In genomic region chr11:5541230-5541798, GRCm38 (mm10) we compare ENCODE assay signal across 9 mouse cellular contexts. TPM values are rescaled to one million over a fixed set of nuclear protein-coding genes. Genes with fewer than 3 reads are reported as not detected.
DNase-seq lines count a peak whose midpoint lies in the region; ATAC-seq and TF ChIP-seq lines count a peak whose summit lies in the region.
"Had no signal": no experiment of that assay in that cellular context is flagged by ENCODE, and none has a peak within 500 bp of the region (broad histone marks: within the 10 kb centered on the region; RNA-seq: fewer than 3 reads in every experiment).

No protein-coding gene starts in this region.

- H3K4me3 ChIP-seq in lung, adult 2 months (replicated peaks; ENCODE audit: extremely low read depth, low read depth, low read length): peak overlapping the region; percentile 96
- peak overlapping the region; percentile 94 for H3K4me3 ChIP-seq in forebrain, embryonic 15.5 days
- peak overlapping the region; percentile 65 for H3K4me3 ChIP-seq in macrophage (ENCODE audit: inconsistent target)

- POLR2A ChIA-PET in Patski (lab: Charles Lee): no interaction called here

- peak overlapping the region; percentile 94 for H3K9ac ChIP-seq in forebrain, embryonic 15.5 days (replicated peaks)

- in situ Hi-C loops in Patski (cut with MboI; ENCODE audit: low pct_unique_long_range_greater_than_20kb): no loop called here

- TF ChIP-seq POLR2A in lung, adult 2 months (IDR thresholded peaks at IDR 0.05; ENCODE audit: borderline replicate concordance, extremely low read depth, low read depth, low read length): no peak

- peak; percentile 50 for DNase-seq in lung, adult 2 months
- DNase-seq in lung, postnatal 14 days: no peak
- DNase-seq in Patski (ENCODE audit: low read depth, low spot score): no peak
- no peak for DNase-seq in layer of hippocampus, postnatal 14 days (ENCODE audit: low spot score in 2 of 2)
- no peak for DNase-seq in spleen, postnatal 10 days (ENCODE audit: low spot score in 2 of 2)
- no peak for DNase-seq in urinary bladder, adult 2 months (ENCODE audit: low spot score)

- WGBS in lung, adult 2 months: under 1% methylated on average over 28 of the region's 28 CpGs
- 1% methylated on average over 28 of the region's 28 CpGs for WGBS in forebrain, embryonic 15.5 days
- 2% methylated on average over 28 of the region's 28 CpGs for WGBS in macrophage (ENCODE audit: missing documents)

- H3K27me3 ChIP-seq in Patski: peaks cover 7% of the 10 kb centered on the region
- no peaks in the 10 kb centered on the region for H3K27me3 ChIP-seq in forebrain, embryonic 15.5 days

- 0 out of 2 replicates have a peak, but pooled peaks cover 3% of the 10 kb centered on the region for H3K36me3 ChIP-seq in forebrain, embryonic 15.5 days
- H3K36me3 ChIP-seq in macrophage (ENCODE audit: inconsistent target): peaks cover 10% of the 10 kb centered on the region; the same call in 1 of the 2 replicates

- peaks cover 15% of the 10 kb centered on the region for H3K4me1 ChIP-seq in lung, adult 2 months (ENCODE audit: control insufficient read depth, insufficient read depth, low read length)
- H3K4me1 ChIP-seq in forebrain, embryonic 15.5 days: peaks cover 30% of the 10 kb centered on the region

- no peaks in the 10 kb centered on the region for H3K9me3 ChIP-seq in forebrain, embryonic 15.5 days

- peaks cover 50% of the 10 kb centered on the region for H3K79me2 ChIP-seq in macrophage (ENCODE audit: inconsistent target)

- no peak for TF ChIP-seq CTCF in lung, adult 2 months (IDR thresholded peaks at IDR 0.05; ENCODE audit: insufficient read depth, low read length)
- no peak for TF ChIP-seq CTCF in Patski (IDR thresholded peaks at IDR 0.05)

- peak overlapping the region; percentile 79 for H3K4me2 ChIP-seq in forebrain, embryonic 15.5 days (replicated peaks)

- CTCF ChIA-PET in Patski (lab: Charles Lee): interaction anchor here (1.1 kb wide), 1 partner anchor 13 kb away, joined by 3 read pairs; no protein-coding TSS in a partner anchor

- ATAC-seq in Patski: peak; percentile 19
- 0 out of 2 replicates have a peak, but pooled peaks have one; percentile 3 for ATAC-seq in forebrain, embryonic 15.5 days (replicated peaks)

- peak overlapping the region; percentile 64 for H3K27ac ChIP-seq in forebrain, embryonic 15.5 days (replicated peaks)
- H3K27ac ChIP-seq in macrophage: no peak overlapping the region

RNA-seq across cellular contexts. Expression of gene Ccdc117, which starts 0.7 kb away (rescaled TPM):
- polyA plus RNA-seq in lung, adult 2 months (2012; rRNA removed): 7.9 and 8.7 TPM in 2 replicates
- polyA plus RNA-seq in Patski (2021): 17.8 TPM
- 15.4 and 15.8 TPM in 2 replicates for polyA plus RNA-seq in forebrain, embryonic 15.5 days (2015; fragmentation: Nextera tagmentation; extraction: Ambion mirVana)
- 10 to 100 TPM in 9 of 26 experiments, 1 to 10 TPM in 17; 1.7 to 17.9 (median 7.0) TPM for total RNA-seq in macrophage (2018; cell fraction: chromatin; rRNA removed)
- total RNA-seq in macrophage (2018; cell fraction: cytosol; rRNA removed): 10 to 100 TPM in 18 of 26 experiments, 1 to 10 TPM in 8; 5.1 to 20.5 (median 14.4) TPM
- 10 to 100 TPM in 11 of 26 experiments, 1 to 10 TPM in 15; 3.2 to 25.1 (median 8.5) TPM for total RNA-seq in macrophage (2018; cell fraction: nucleus; rRNA removed)
- polyA plus RNA-seq in macrophage (2018): 9.4 to 16.8 TPM (median 15.8 TPM) in 3 replicates
- 10 to 100 TPM in 1 of 2 experiments, 1 to 10 TPM in 1; 8.8 to 12.1 TPM for total RNA-seq in layer of hippocampus, postnatal 14 days (2021)
- polyA plus RNA-seq in urinary bladder, adult 2 months (2012; rRNA removed): 12.8 and 13.5 TPM in 2 replicates

RNA-seq across cellular contexts. Expression of gene Xbp1, which starts 20.9 kb away (rescaled TPM):
- polyA plus RNA-seq in lung, adult 2 months (2012; rRNA removed): 123 and 131 TPM in 2 replicates
- polyA plus RNA-seq in Patski (2021) (115 TPM), macrophage (2018) (86.5 to 117 TPM (median 108 TPM) in 3 replicates)
- polyA plus RNA-seq in forebrain, embryonic 15.5 days (2015; fragmentation: Nextera tagmentation; extraction: Ambion mirVana): 128 and 135 TPM in 2 replicates
- total RNA-seq in macrophage (2018; cell fraction: chromatin; rRNA removed): 100 to 1,000 TPM in 16 of 26 experiments, 10 to 100 TPM in 10; 55.6 to 150 (median 114) TPM
- 100 to 1,000 TPM in 21 of 26 experiments, 10 to 100 TPM in 5; 85.9 to 123 (median 106) TPM for total RNA-seq in macrophage (2018; cell fraction: cytosol; rRNA removed)
- 100 to 1,000 TPM in 17 of 26 experiments, 10 to 100 TPM in 9; 68.4 to 166 (median 118) TPM for total RNA-seq in macrophage (2018; cell fraction: nucleus; rRNA removed)
- total RNA-seq in layer of hippocampus, postnatal 14 days (2021): 10 to 100 TPM; 72.9 to 88.1 TPM
- polyA plus RNA-seq in urinary bladder, adult 2 months (2012; rRNA removed): 87.8 and 89.4 TPM in 2 replicates

RNA-seq across cellular contexts. Expression of gene Ankrd36, which starts 28.2 kb away (rescaled TPM):
- not detected in 2 replicates for polyA plus RNA-seq in lung, adult 2 months (2012; rRNA removed)
- polyA plus RNA-seq in Patski (2021) (not detected), macrophage (2018) (not detected in 3 replicates)
- polyA plus RNA-seq in forebrain, embryonic 15.5 days (2015; fragmentation: Nextera tagmentation; extraction: Ambion mirVana): not detected in 2 replicates
- total RNA-seq in macrophage (2018; cell fraction: chromatin; rRNA removed): not detected
- not detected for total RNA-seq in macrophage (2018; cell fraction: cytosol; rRNA removed)
- total RNA-seq in macrophage (2018; cell fraction: nucleus; rRNA removed): not detected
- total RNA-seq in layer of hippocampus, postnatal 14 days (2021): not detected
- polyA plus RNA-seq in urinary bladder, adult 2 months (2012; rRNA removed): not detected in 2 replicates
- polyA plus RNA-seq: large intestine, adult 2 months had no signal
